Mouse (Mus musculus): Measurements from ENCODE around the gene Gls.

Gene Gls

DNA sequence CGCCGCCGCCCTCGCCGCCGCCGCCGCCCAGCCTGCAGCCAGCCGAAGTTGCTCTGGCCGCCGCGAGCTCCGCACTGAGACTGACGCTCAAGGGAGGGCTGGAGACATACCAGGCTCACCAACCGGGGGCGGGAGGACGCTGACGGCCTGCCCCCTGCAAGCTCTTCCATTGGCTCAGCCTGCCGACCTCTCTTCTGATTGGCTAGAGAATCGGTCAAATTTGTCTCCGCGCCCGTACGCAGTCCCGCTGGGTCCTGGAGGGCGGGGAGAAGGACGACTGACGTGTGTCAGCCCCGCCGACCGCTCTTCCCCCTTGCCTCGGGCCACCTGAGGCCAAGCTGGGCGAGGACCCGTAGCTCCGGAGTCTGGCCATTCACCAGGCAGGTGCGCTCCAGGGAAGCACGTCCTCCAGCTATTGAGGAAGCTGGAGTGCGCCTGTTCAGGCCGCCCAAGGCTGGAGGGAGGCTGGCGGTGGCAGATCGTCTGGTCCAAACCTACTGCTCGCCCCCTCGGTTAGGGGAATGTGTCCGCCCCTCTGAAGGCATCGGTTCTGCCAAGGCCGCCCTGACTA, at the start of gene Gls:
Gene Gls (minus strand): TSS at position 90 of the 571 bp plus-strand sequence.
- peak; percentile 95 for DNase-seq (ENCODE audit: low spot score in 2 of 2)

- peak; percentile 23 to 25 for DNase-seq (ENCODE audit: low spot score in 2 of 2)
These were observed 47.0 kb upstream of the Gls start for GRCm38 (mm10) chr1:52279831-52280595.

GRCm38 (mm10) chr1:52279331-52279730, 46.3 kb upstream of the Gls start:
- no peak for DNase-seq (ENCODE audit: low spot score in 2 of 2)

- DNase-seq (ENCODE audit: low spot score in 2 of 2): no peak
These were observed 45.0 kb upstream of the Gls start for GRCm38 (mm10) chr1:52278073-52278472.

DNA sequence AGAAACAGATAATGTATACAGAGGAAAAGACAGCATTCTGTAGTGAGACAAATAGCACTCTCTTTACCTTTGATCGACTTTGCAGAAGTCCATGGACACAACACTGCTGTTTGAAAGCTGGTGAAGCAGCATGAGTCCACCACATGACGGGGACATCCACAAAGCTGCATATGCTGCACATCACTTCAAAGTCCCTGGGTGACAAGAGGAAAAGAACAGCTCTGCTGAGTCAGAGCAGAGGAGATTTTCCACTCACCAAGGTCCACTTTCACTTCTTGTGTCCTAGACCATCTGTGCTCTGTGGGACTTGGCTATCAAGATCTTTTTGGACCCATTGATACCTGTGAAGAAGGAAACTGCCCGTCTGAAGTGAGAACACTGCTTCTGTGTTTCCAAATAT, 41.2 kb upstream of the Gls start:
- no peak for DNase-seq (ENCODE audit: low spot score in 2 of 2)

GRCm38 (mm10) chr1:52272018-52272678, 39.1 kb upstream of the Gls start:
- no peak for DNase-seq (ENCODE audit: low spot score in 2 of 2)

GRCm38 (mm10) chr1:52270354-52270753, 37.3 kb upstream of the Gls start:
- DNase-seq (ENCODE audit: low spot score in 2 of 2): no peak

GRCm38 (mm10) chr1:52269596-52269995, 36.6 kb upstream of the Gls start:
- no peak for DNase-seq (ENCODE audit: low spot score in 2 of 2)

DNA sequence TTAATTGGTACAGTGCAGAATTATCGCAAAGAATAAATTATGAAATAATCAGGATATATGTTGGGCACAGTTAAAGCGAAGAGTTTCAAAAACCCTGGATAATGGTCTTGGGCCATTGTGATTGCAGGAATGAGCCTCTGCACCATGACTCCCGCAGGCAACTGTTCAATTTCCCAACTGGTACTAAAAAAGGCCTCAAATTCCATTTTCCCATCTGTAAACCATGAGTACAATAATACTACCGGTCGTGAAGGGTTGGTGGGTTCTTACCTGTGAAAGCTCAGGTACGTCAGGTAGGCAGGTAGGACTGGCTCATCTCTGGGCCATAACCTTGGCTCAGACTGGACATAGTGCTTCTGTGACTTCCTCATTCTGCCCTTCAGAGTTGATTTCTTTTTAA, 35.0 kb upstream of the Gls start:
- DNase-seq (ENCODE audit: low spot score in 2 of 2): no peak

DNA sequence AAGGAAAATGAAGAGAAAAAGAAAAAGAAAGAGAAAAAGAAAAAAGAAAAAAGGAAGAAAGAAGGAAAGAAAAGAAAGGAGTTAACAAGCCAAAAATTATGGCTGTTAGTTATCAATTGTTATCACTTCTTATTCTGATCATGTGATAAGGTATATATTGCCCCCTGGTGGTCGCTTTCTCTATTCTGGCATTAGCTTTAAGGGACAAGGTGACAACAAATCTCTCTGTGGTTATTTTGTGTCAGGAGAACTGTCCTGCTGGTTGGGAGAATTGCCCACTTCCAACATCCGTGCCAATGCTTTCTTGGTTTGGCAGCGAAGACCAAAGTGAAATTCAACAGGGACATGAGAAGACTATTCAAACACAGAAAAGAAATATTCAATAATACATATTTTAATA, 34.6 kb upstream of the Gls start:
- DNase-seq (ENCODE audit: low spot score in 2 of 2): no peak

- no peak for DNase-seq (ENCODE audit: low spot score in 2 of 2)
These were observed 33.0 kb upstream of the Gls start for GRCm38 (mm10) chr1:52265886-52266516.

DNA sequence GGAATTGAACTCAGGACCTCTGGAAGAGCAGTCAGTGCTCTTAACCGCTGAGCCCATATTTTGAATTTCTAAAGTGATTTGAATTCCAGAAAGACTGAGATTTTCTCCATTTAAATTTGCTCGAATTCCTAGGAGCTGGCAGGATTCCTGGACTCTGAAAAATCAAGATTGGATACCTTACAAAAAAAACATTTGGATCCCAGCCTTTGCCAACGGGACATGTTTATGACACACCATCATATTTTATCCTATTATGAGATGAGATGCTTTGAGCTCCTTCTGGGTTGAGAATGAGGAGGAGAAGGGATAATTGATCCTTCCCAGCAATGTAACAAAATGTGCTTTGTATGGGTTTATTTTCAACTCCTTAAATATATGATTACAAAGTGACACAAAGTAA, 31.3 kb upstream of the Gls start:
- no peak for DNase-seq (ENCODE audit: low spot score in 2 of 2)

- DNase-seq (ENCODE audit: low spot score in 2 of 2): no peak
These were observed 27.5 kb upstream of the Gls start for GRCm38 (mm10) chr1:52260354-52261090.

GRCm38 (mm10) chr1:52258006-52258749, 25.1 kb upstream of the Gls start:
- no peak for DNase-seq (ENCODE audit: low spot score in 2 of 2)

DNA sequence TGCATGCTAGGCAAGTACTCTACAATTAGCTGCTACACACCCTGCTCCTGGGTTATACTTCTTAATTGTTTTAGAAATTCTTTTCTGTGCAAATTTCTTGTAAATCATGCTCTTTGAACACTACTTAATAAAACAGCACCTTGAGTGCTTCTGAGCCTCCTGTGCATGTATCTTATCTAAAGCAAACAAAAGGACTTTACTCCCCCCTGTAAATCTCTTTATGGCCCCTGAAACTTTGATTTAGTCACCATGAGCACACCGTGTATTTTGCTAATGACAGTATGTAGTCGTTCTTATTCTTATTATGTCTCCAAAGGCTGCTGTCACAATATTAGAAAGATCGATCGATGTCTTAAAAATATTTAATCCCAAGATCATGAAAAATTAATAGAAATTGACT, 23.9 kb upstream of the Gls start:
- no peak for DNase-seq (ENCODE audit: low spot score in 2 of 2)

DNA sequence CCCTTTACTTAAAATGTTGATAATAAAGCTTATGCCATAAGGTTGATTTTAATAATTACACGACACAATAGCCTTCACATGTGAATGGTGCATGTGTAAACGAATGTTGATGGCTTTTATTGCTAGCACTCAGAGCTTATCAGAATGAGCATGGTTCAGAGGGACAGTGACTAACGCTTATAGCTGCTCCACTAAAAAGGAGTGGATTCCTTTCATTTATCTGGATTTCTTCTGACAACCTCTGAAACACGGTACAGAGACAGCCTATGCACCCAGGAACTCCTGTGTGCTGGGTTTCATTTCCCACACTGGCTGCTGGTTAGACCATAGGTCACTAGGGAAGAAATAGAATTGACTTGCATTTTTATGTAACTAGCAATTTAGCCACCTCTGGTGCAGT, 23.2 kb upstream of the Gls start:
- no peak for DNase-seq (ENCODE audit: low spot score in 2 of 2)

GRCm38 (mm10) chr1:52254411-52254810, 21.4 kb upstream of the Gls start:
- no peak for DNase-seq (ENCODE audit: low spot score in 2 of 2)

- no peak for DNase-seq (ENCODE audit: low spot score in 2 of 2)
These were observed 20.4 kb upstream of the Gls start for GRCm38 (mm10) chr1:52253386-52253785.

- no peak for DNase-seq (ENCODE audit: low spot score in 2 of 2)
These were observed 19.4 kb upstream of the Gls start for GRCm38 (mm10) chr1:52252447-52252846.

- DNase-seq (ENCODE audit: low spot score in 2 of 2): no peak
These were observed 18.2 kb upstream of the Gls start for GRCm38 (mm10) chr1:52251038-52251735.
